Mouse (Mus musculus) MEL (cell line): Measurements from ENCODE around the gene Gm28042.

Experiments
- CTCF ChIP-seq, 3 experiments: IDR thresholded peaks in 2 of 3; conservative IDR thresholded peaks in 1 of 3; 2 replicates each; pipeline ENCODE4 v1.5.1; 2011 to 2012; ENCODE audit warnings: low read length in 3 of 3, low read depth in 2 of 3, mild to moderate bottlenecking in 2 of 3, improper control_type of control experiment in 1 of 3, inconsistent platforms in 1 of 3, mixed read lengths in 1 of 3, moderate library complexity in 1 of 3; ENCODE audit not compliant: control insufficient read depth in 1 of 3, insufficient read depth in 1 of 3, poor library complexity in 1 of 3, severe bottlenecking in 1 of 3
- EP300 ChIP-seq, 2 experiments: IDR thresholded peaks; 2 replicates each; pipeline ENCODE4 v1.6.1; 2011; ENCODE audit warnings: improper control_type of control experiment in 2 of 2, low read length in 2 of 2, low read depth in 1 of 2, mild to moderate bottlenecking in 1 of 2
- ETS1 ChIP-seq: IDR thresholded peaks from 2 replicates; pipeline ENCODE4 v1.6.1; 2012; ENCODE audit warnings: low read depth, mild to moderate bottlenecking, inconsistent platforms, low read length, improper control_type of control experiment, moderate library complexity
- GABPA ChIP-seq: IDR thresholded peaks from 2 replicates; pipeline ENCODE4 v1.6.1; 2012; ENCODE audit warnings: low read depth, mild to moderate bottlenecking, inconsistent platforms, low read length, improper control_type of control experiment, moderate library complexity
- MXI1 ChIP-seq: IDR thresholded peaks from 2 replicates; pipeline ENCODE4 v1.6.1; 2011; ENCODE audit warnings: mild to moderate bottlenecking, low read depth, low read length, improper control_type of control experiment
- POLR2AphosphoS2 ChIP-seq: IDR thresholded peaks from 2 replicates; pipeline ENCODE4 v1.6.1; 2011; ENCODE audit warnings: low read length, improper control_type of control experiment
- RCOR1 ChIP-seq: IDR thresholded peaks from 2 replicates; pipeline ENCODE4 v1.6.1; 2012; ENCODE audit warnings: low read depth, mild to moderate bottlenecking, inconsistent platforms, low read length, improper control_type of control experiment
- TAL1 ChIP-seq: IDR thresholded peaks from 2 replicates; pipeline ENCODE4 v1.6.1; 2012; ENCODE audit warnings: mild to moderate bottlenecking, inconsistent platforms, low read length, moderate library complexity, mixed read lengths
- USF1 ChIP-seq: IDR thresholded peaks from 2 replicates; pipeline ENCODE4 v1.6.1; 2014; ENCODE audit warnings: low read depth, mild to moderate bottlenecking, inconsistent platforms, low read length, improper control_type of control experiment, moderate library complexity
- USF2 ChIP-seq, 2 experiments: IDR thresholded peaks; 2 replicates each; pipeline ENCODE4 v1.6.1; 2011 to 2012; ENCODE audit warnings: improper control_type of control experiment in 2 of 2, low read length in 2 of 2, borderline replicate concordance in 1 of 2, inconsistent platforms in 1 of 2, low read depth in 1 of 2, mild to moderate bottlenecking in 1 of 2; ENCODE audit not compliant: insufficient read depth in 1 of 2

GRCm38 (mm10) chr2:120007680-120008210 lies 19.5 kb upstream of the Gm28042 start:
- TF ChIP-seq USF1 (no peak), TAL1 (no peak), EP300 (IDR thresholded peaks at IDR 0.05; ENCODE audit: low read depth in 1 of 2, low read length in 2 of 2) (no peak), USF2 (IDR thresholded peaks at IDR 0.05; ENCODE audit: borderline replicate concordance in 1 of 2, insufficient read depth in 1 of 2, low read depth in 1 of 2, low read length in 2 of 2) (no peak), POLR2AphosphoS2 (no peak), ETS1 (no peak), CTCF (IDR thresholded peaks at IDR 0.05 in 2 of 3, conservative IDR thresholded peaks at IDR 0.05 in 1 of 3; ENCODE audit: control insufficient read depth in 1 of 3, insufficient read depth in 1 of 3, low read depth in 2 of 3, low read length in 3 of 3, poor library complexity in 1 of 3, severe bottlenecking in 1 of 3) (no peak), MXI1 (no peak), RCOR1 (no peak), GABPA (no peak)
